Comparison of ENCODE assay signal across 21 mouse cellular contexts in the genomic region with DNA sequence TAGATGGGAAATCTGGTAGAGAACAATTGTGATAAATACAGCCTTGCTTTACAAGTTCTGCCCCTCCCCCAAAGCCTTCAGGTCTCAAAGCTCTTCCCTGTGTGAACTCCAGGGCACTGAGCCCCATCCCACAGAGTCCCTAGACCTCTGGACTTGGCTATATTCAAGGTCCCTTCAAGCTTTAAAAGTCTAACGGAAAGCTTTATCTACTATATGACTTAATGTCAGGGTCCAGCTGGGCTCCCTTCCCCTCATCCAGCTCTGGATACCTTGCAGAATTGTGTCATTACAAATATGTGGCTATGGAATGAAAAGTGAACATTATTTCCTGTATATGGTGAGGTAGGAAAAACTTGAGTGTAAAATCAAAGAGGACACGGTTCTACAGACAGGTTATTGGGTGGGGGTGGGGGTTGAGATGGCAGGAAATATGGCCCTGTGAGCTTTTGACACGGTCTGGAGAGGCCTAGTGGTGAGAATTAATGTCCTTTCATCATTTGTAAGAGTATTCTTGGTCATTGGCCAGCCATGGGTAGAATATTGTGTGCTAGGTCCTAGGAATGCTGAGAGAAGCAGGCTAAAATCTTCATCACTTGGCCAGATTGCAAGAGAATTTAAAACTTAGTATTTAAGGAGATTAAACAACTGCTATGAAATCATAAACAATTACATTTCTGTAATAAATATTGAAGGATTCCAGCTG.
"Had no signal": no experiment of that assay in that cellular context is flagged by ENCODE, and none has a peak within 500 bp of the region (broad histone marks: within the 10 kb centered on the region; RNA-seq: fewer than 3 reads in every experiment).

No protein-coding gene starts in this region.

- H3K27ac ChIP-seq: hindbrain, postnatal 0 days; limb, embryonic 13.5 days; liver, embryonic 12.5 days; liver, embryonic 15.5 days; macrophage; midbrain, embryonic 12.5 days; midbrain, embryonic 15.5 days; neural tube, embryonic 12.5 days; neural tube, embryonic 15.5 days had no signal

- H3K9me3 ChIP-seq: limb, embryonic 13.5 days; liver, embryonic 12.5 days; liver, embryonic 15.5 days; midbrain, embryonic 12.5 days; midbrain, embryonic 15.5 days; neural tube, embryonic 12.5 days; neural tube, embryonic 15.5 days had no signal

- H3K27me3 ChIP-seq: limb, embryonic 13.5 days; liver, embryonic 12.5 days; liver, embryonic 15.5 days; midbrain, embryonic 12.5 days; midbrain, embryonic 15.5 days; neural tube, embryonic 12.5 days; neural tube, embryonic 15.5 days had no signal

- H3K9ac ChIP-seq: limb, embryonic 13.5 days; liver, embryonic 12.5 days; liver, embryonic 15.5 days; midbrain, embryonic 12.5 days; midbrain, embryonic 15.5 days; neural tube, embryonic 12.5 days; neural tube, embryonic 15.5 days had no signal

- H3K36me3 ChIP-seq: limb, embryonic 13.5 days; liver, embryonic 12.5 days; liver, embryonic 15.5 days; midbrain, embryonic 12.5 days; midbrain, embryonic 15.5 days; neural tube, embryonic 12.5 days; neural tube, embryonic 15.5 days had no signal

- H3K4me3 ChIP-seq: limb, embryonic 13.5 days; liver, embryonic 12.5 days; liver, embryonic 15.5 days; midbrain, embryonic 12.5 days; midbrain, embryonic 15.5 days; neural tube, embryonic 12.5 days; neural tube, embryonic 15.5 days had no signal

- H3K4me2 ChIP-seq: limb, embryonic 13.5 days; liver, embryonic 12.5 days; liver, embryonic 15.5 days; midbrain, embryonic 12.5 days; midbrain, embryonic 15.5 days; neural tube, embryonic 12.5 days; neural tube, embryonic 15.5 days had no signal

- H3K4me1 ChIP-seq: limb, embryonic 13.5 days; liver, embryonic 12.5 days; liver, embryonic 15.5 days; midbrain, embryonic 12.5 days; midbrain, embryonic 15.5 days; neural tube, embryonic 12.5 days; neural tube, embryonic 15.5 days had no signal

- ATAC-seq: hindbrain, postnatal 0 days; inflammation-experienced regulatory T-cells, adult 6 months; liver, embryonic 12.5 days; midbrain, embryonic 15.5 days had no signal

- DNase-seq: kidney, adult 18-20 months; kidney, adult 9 months; kidney, postnatal 14 days; kidney, postnatal 4 days; left cerebral cortex, postnatal 4 days; liver; lung, adult 18-20 months; right cerebral cortex, adult 18-20 months; right cerebral cortex, postnatal 14 days; right cerebral cortex, postnatal 4 days; thymus, postnatal 25 days had no signal
